In the genomic region with DNA sequence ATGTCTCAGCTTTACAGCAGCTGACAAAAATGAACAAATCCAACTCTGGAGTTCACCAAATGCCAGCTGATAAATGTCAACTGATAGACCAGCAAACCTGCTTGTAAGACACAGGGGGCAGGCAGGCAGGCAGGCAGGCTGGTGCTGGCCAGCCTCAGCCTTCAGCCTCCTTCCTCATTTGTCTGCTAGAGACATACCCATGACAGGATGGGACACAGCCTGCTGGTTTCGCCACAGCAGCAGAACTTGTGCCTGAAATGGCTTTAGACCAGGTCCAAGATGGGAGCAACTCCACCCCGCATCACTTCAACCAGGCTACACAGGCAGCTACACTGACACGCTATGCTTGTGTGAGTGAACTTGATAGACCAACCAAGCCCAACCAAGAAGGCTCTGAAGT, we compare ENCODE assay signal across 12 mouse cellular contexts. TPM values are rescaled to one million over a fixed set of nuclear protein-coding genes. Genes with fewer than 3 reads are reported as not detected.
DNase-seq lines count a peak whose midpoint lies in the region; ATAC-seq and TF ChIP-seq lines count a peak whose summit lies in the region.
"Had no signal": no experiment of that assay in that cellular context is flagged by ENCODE, and none has a peak within 500 bp of the region (broad histone marks: within the 10 kb centered on the region; RNA-seq: fewer than 3 reads in every experiment).

No protein-coding gene starts in this region.

- H3K36me3 ChIP-seq in neural tube, embryonic 11.5 days (ENCODE audit: control insufficient read depth, insufficient read depth, low read length): peaks cover 3% of the 10 kb centered on the region; the same call in 1 of the 2 replicates
- H3K36me3 ChIP-seq in forebrain, postnatal 0 days (ENCODE audit: insufficient read depth): peaks cover 3% of the 10 kb centered on the region; the same call in 1 of the 2 replicates
- peaks cover 17% of the 10 kb centered on the region for H3K36me3 ChIP-seq in midbrain, embryonic 10.5 days
- H3K36me3 ChIP-seq in splenic B cell, adult 2 months (ENCODE audit: control insufficient read depth, insufficient read depth, low read length, poor library complexity, severe bottlenecking): no peaks in the 10 kb centered on the region

- H3K9ac ChIP-seq in neural tube, embryonic 11.5 days (ENCODE audit: low read length): no peak overlapping the region
- H3K9ac ChIP-seq in forebrain, postnatal 0 days: no peak overlapping the region
- H3K9ac ChIP-seq: limb, embryonic 15.5 days had no signal

- H3K9me3 ChIP-seq in neural tube, embryonic 11.5 days (ENCODE audit: control insufficient read depth, low read length): no peaks in the 10 kb centered on the region
- no peaks in the 10 kb centered on the region for H3K9me3 ChIP-seq in forebrain, postnatal 0 days (ENCODE audit: low read length)
- H3K9me3 ChIP-seq in midbrain, embryonic 10.5 days (replicated peaks): no peaks in the 10 kb centered on the region
- H3K9me3 ChIP-seq: limb, embryonic 15.5 days had no signal

- ATAC-seq in neural tube, embryonic 11.5 days (ENCODE audit: insufficient read depth, low FRiP score, low TSS enrichment): no peak
- ATAC-seq in forebrain, postnatal 0 days: no peak

- peak overlapping the region; percentile 79 for H3K27ac ChIP-seq in neural tube, embryonic 11.5 days (ENCODE audit: low read depth, low read length)
- H3K27ac ChIP-seq in forebrain, postnatal 0 days (ENCODE audit: low read depth, low read length): peak overlapping the region; percentile 71
- peak overlapping the region; percentile 86 for H3K27ac ChIP-seq in midbrain, embryonic 10.5 days (replicated peaks)
- H3K27ac ChIP-seq: limb, embryonic 15.5 days had no signal

- no peak for TF ChIP-seq CTCF in forebrain, postnatal 0 days (IDR thresholded peaks at IDR 0.05; ENCODE audit: low read depth)

- H3K27me3 ChIP-seq in neural tube, embryonic 11.5 days (ENCODE audit: control insufficient read depth, insufficient read depth, low read length): no peaks in the 10 kb centered on the region
- H3K27me3 ChIP-seq in forebrain, postnatal 0 days (ENCODE audit: insufficient read depth, low read length): no peaks in the 10 kb centered on the region
- no peaks in the 10 kb centered on the region for H3K27me3 ChIP-seq in midbrain, embryonic 10.5 days (ENCODE audit: low read depth, poor library complexity, severe bottlenecking)
- H3K27me3 ChIP-seq in splenic B cell, adult 2 months (ENCODE audit: control insufficient read depth, insufficient read depth, low read length, poor library complexity, severe bottlenecking): no peaks in the 10 kb centered on the region
- H3K27me3 ChIP-seq: limb, embryonic 15.5 days had no signal

- peaks cover 18% of the 10 kb centered on the region for H3K4me1 ChIP-seq in neural tube, embryonic 11.5 days (ENCODE audit: control insufficient read depth, insufficient read depth, low read length)
- peaks cover 16% of the 10 kb centered on the region for H3K4me1 ChIP-seq in forebrain, postnatal 0 days (ENCODE audit: insufficient read depth)
- peaks cover 49% of the 10 kb centered on the region for H3K4me1 ChIP-seq in midbrain, embryonic 10.5 days

- no peak overlapping the region for H3K4me2 ChIP-seq in neural tube, embryonic 11.5 days (ENCODE audit: low read depth)
- H3K4me2 ChIP-seq in forebrain, postnatal 0 days (ENCODE audit: low read depth): no peak overlapping the region
- H3K4me2 ChIP-seq: limb, embryonic 15.5 days had no signal

- 87% methylated on average over 3 of the region's 3 CpGs for WGBS in neural tube, embryonic 11.5 days
- 83% methylated on average over 3 of the region's 3 CpGs for WGBS in forebrain, postnatal 0 days
- 82% methylated on average over 3 of the region's 3 CpGs for WGBS in midbrain, embryonic 10.5 days

- H3K4me3 ChIP-seq in neural tube, embryonic 11.5 days (ENCODE audit: low read depth, low read length): no peak overlapping the region
- no peak overlapping the region for H3K4me3 ChIP-seq in forebrain, postnatal 0 days (ENCODE audit: low read depth, low read length)
- H3K4me3 ChIP-seq in midbrain, embryonic 10.5 days: peak overlapping the region; percentile 18
- H3K4me3 ChIP-seq: limb, embryonic 15.5 days had no signal

- DNase-seq in neural tube, embryonic 11.5 days (ENCODE audit: low spot score): no peak
- DNase-seq in neural tube, embryonic 10.5 days (ENCODE audit: extremely low spot score, low spot score): no peak
- DNase-seq in forebrain, postnatal 0 days: no peak
- no peak for DNase-seq in midbrain, embryonic 10.5 days (ENCODE audit: low spot score)
- DNase-seq in splenic B cell, adult 2 months (ENCODE audit: low read depth, low spot score): peak; percentile 49
- no peak for DNase-seq in urinary bladder, adult 2 months (ENCODE audit: low spot score)
- no peak for DNase-seq in ovary, postnatal 36 days (ENCODE audit: low spot score)
- DNase-seq in gastrocnemius, postnatal 25 days: no peak
- DNase-seq: cerebellum, adult 11-12 months; kidney, postnatal 14 days; right cerebral cortex, postnatal 4 days had no signal

RNA-seq across cellular contexts. Expression of gene Slc45a1, which starts 46.2 kb away (rescaled TPM):
- polyA plus RNA-seq in neural tube, embryonic 11.5 days (2014; fragmentation: Nextera tagmentation; extraction: Ambion mirVana): 8.8 and 8.9 TPM in 2 replicates
- total RNA-seq in forebrain, postnatal 0 days (2014; rRNA removed): 30.5 and 37.2 TPM in 2 replicates
- 38.9 and 43.9 TPM in 2 replicates for polyA plus RNA-seq in forebrain, postnatal 0 days (2015; fragmentation: Nextera tagmentation; extraction: Ambion mirVana)
- polyA plus RNA-seq in midbrain, embryonic 10.5 days (2016; fragmentation: Nextera tagmentation; extraction: Ambion mirVana): 1.7 and 4.4 TPM in 2 replicates
- 0.04 and 0.06 TPM in 2 replicates for polyA plus RNA-seq in urinary bladder, adult 2 months (2012; rRNA removed)
- total RNA-seq in gastrocnemius, postnatal 25 days (2021): not detected
